Mouse (Mus musculus) adrenal gland, postnatal 25 days (tissue): ENCODE results near the gene Hcn3. TPM values are rescaled to one million over a fixed set of nuclear protein-coding genes. Genes with fewer than 3 reads are reported as not detected.

Experiments
- DNase-seq: peaks from one replicate; pipeline ENCODE4 v3.0.0; 2021; ENCODE audit warnings: mixed read lengths
- total RNA-seq: library from RNA; stranded (reverse); gene quantifications from 2 replicates; pipeline ENCODE4 v1.2.3, GENCODE M21; 2021

Gene Hcn3
- total RNA-seq, 1 experiment from 2014 or later: 17.7 TPM

- DNase-seq: no peak
These were observed 59.2 kb downstream of the Hcn3 start, which contains the start of gene Gm43738 for GRCm38 (mm10) chr3:89100811-89101210. Gm43738 (minus strand) TSS chr3:89101099.

Other genes starting within 250 kb of the Hcn3 start
- 22.9 and 24.5 TPM in 2 replicates for gene Msto1, start 246.2 kb downstream of the Hcn3 start, total RNA-seq
- 59.8 and 60.5 TPM in 2 replicates for gene Ash1l, start 209.6 kb downstream of the Hcn3 start, total RNA-seq
- gene Dap3, start 209.0 kb downstream of the Hcn3 start, total RNA-seq: 119 and 141 TPM in 2 replicates
- gene Rusc1, start 66.9 kb downstream of the Hcn3 start, total RNA-seq: 21.6 and 30.2 TPM in 2 replicates
- 0.39 TPM in 1 of 2 replicates, not detected in the other for gene Gm43738, start 59.1 kb downstream of the Hcn3 start, total RNA-seq
- gene Fdps, start 58.2 kb downstream of the Hcn3 start, total RNA-seq: 830 and 852 TPM in 2 replicates
- gene Pklr, start 24.1 kb downstream of the Hcn3 start, total RNA-seq: 1.6 TPM in 1 of 2 replicates, not detected in the other
- 98.4 and 103 TPM in 2 replicates for gene Clk2, start 4.6 kb upstream of the Hcn3 start, total RNA-seq
- 98.4 and 112 TPM in 2 replicates for gene Scamp3, start 17.3 kb upstream of the Hcn3 start, total RNA-seq
- 17.1 and 23.7 TPM in 2 replicates for gene Fam189b, start 22.9 kb upstream of the Hcn3 start, total RNA-seq
- 72.4 and 79.0 TPM in 2 replicates for gene Gba, start 42.7 kb upstream of the Hcn3 start, total RNA-seq
- 6.1 and 8.7 TPM in 2 replicates for gene Thbs3, start 55.0 kb upstream of the Hcn3 start, total RNA-seq
- gene Mtx1, start 66.9 kb upstream of the Hcn3 start, total RNA-seq: 143 and 154 TPM in 2 replicates
- gene Muc1, start 68.9 kb upstream of the Hcn3 start, total RNA-seq: not detected in 2 replicates
- 126 and 127 TPM in 2 replicates for gene Krtcap2, start 85.8 kb upstream of the Hcn3 start, total RNA-seq
- 2.6 and 3.2 TPM in 2 replicates for gene Trim46, start 86.1 kb upstream of the Hcn3 start, total RNA-seq
- 106 and 137 TPM in 2 replicates for gene Dpm3, start 99.2 kb upstream of the Hcn3 start, total RNA-seq
- 44.7 and 51.4 TPM in 2 replicates for gene Slc50a1, start 110.4 kb upstream of the Hcn3 start, total RNA-seq
- 11.6 and 17.2 TPM in 2 replicates for gene Efna1, start 120.9 kb upstream of the Hcn3 start, total RNA-seq
- gene Efna3, start 162.8 kb upstream of the Hcn3 start, total RNA-seq: 0.27 TPM in 1 of 2 replicates, not detected in the other
- gene Efna4, start 177.8 kb upstream of the Hcn3 start, total RNA-seq: 1.7 TPM in 1 of 2 replicates, not detected in the other
- gene Adam15, start 189.8 kb upstream of the Hcn3 start, total RNA-seq: 50.4 and 65.1 TPM in 2 replicates
- 0.38 and 0.76 TPM in 2 replicates for gene Dcst2, start 201.8 kb upstream of the Hcn3 start, total RNA-seq
- 0.55 TPM in 1 of 2 replicates, not detected in the other for gene Dcst1, start 205.1 kb upstream of the Hcn3 start, total RNA-seq
- 98.2 and 110 TPM in 2 replicates for gene Zbtb7b, start 234.6 kb upstream of the Hcn3 start, total RNA-seq
- 3.1 TPM in 1 of 2 replicates, not detected in the other for gene Lenep, start 242.6 kb upstream of the Hcn3 start, total RNA-seq